Mouse (Mus musculus) embryonic facial prominence, embryonic 11.5 days (tissue): Measurements from ENCODE around the gene Pappa2. TPM values are rescaled to one million over a fixed set of nuclear protein-coding genes. Genes with fewer than 3 reads are reported as not detected.

Experiments
- ATAC-seq: fragments of 200-750 bp; cut with Nextera tagmentation; replicated peaks from 2 replicates; pipeline ENCODE4 v1.8.0; 2017; ENCODE audit warnings: low read depth; ENCODE audit not compliant: insufficient number of reproducible peaks, low FRiP score, low TSS enrichment
- DNase-seq: peaks from one replicate; pipeline ENCODE4 v3.0.0-alpha.2; 2015; ENCODE audit warnings: low spot score
- H3K27ac ChIP-seq: fragments of 300-500 bp; sonication (generic); replicated peaks from 2 replicates; pipeline ENCODE4 v1.5.1; 2014; ENCODE audit warnings: mild to moderate bottlenecking, low read depth, low read length, control low read depth
- H3K27me3 ChIP-seq: fragments of 300-500 bp; sonication (generic); 2 replicates; pipeline ENCODE4 v1.6.1; 2014; ENCODE audit warnings: mild to moderate bottlenecking, low read length, moderate library complexity, mixed read lengths; ENCODE audit not compliant: control insufficient read depth, insufficient read depth
- H3K36me3 ChIP-seq: fragments of 300-500 bp; sonication (generic); replicated peaks from 2 replicates; pipeline ENCODE4 v1.6.1; 2014; ENCODE audit warnings: low read depth, mild to moderate bottlenecking, low read length, moderate library complexity, mixed read lengths; ENCODE audit not compliant: control insufficient read depth, insufficient read depth
- H3K4me1 ChIP-seq: fragments of 300-500 bp; sonication (generic); 2 replicates; pipeline ENCODE4 v1.6.1; 2014; ENCODE audit warnings: low read length, mixed read lengths; ENCODE audit not compliant: control insufficient read depth, insufficient read depth
- H3K4me2 ChIP-seq: fragments of 300-500 bp; sonication (generic); 2 replicates; pipeline ENCODE4 v1.6.1; 2014; ENCODE audit warnings: low read depth, mild to moderate bottlenecking, control low read depth, low read length, moderate library complexity
- H3K4me3 ChIP-seq: fragments of 300-500 bp; sonication (generic); 2 replicates; pipeline ENCODE4 v1.5.1; 2014; ENCODE audit warnings: low read depth, low read length, control low read depth
- H3K9ac ChIP-seq: fragments of 300-500 bp; sonication (generic); replicated peaks from 2 replicates; pipeline ENCODE4 v1.6.1; 2014; ENCODE audit warnings: mild to moderate bottlenecking, control low read depth, low read length
- H3K9me3 ChIP-seq: fragments of 300-500 bp; sonication (generic); replicated peaks from 2 replicates; pipeline ENCODE4 v1.6.1; 2016; ENCODE audit warnings: mild to moderate bottlenecking, low read length, inconsistent platforms, mixed read lengths; ENCODE audit not compliant: control insufficient read depth
- WGBS: fragments of 180-500 bp; shearing (Covaris S2); extraction: QIAGEN DNeasy Blood & Tissue Kit; methylation state at CpG from one replicate; pipeline ENCODE4 v1.1.7; 2014; 5-methylcytosine and 5-hydroxymethylcytosine counted together
- polyA plus RNA-seq: library from polyadenylated mRNA; unstranded; fragments of >200 nt; fragmentation: Nextera tagmentation; extraction: Ambion mirVana; gene quantifications from 2 replicates; pipeline ENCODE4 v1.2.1, GENCODE M21; 2014

Pappa2 gene
- polyA plus RNA-seq, 1 experiment from 2014 or later: 2.2 TPM

GRCm38 (mm10) chr1:158748356-158749096 lies 231.8 kb downstream of the Pappa2 start:
- ATAC-seq (no peak), DNase-seq (no peak)
- Histone ChIP-seq H3K4me2 (no peak overlapping the region), H3K27ac (no peak overlapping the region), H3K4me3 (no peak overlapping the region), H3K9ac (no peak overlapping the region), H3K4me1 (no peaks in the 10 kb centered on the region), H3K9me3 (no peaks in the 10 kb centered on the region), H3K36me3 (no peaks in the 10 kb centered on the region), H3K27me3 (no peaks in the 10 kb centered on the region)
- WGBS: 81% methylated on average over 10 of the region's 10 CpGs

GRCm38 (mm10) chr1:158741449-158741848 lies 238.8 kb downstream of the Pappa2 start:
- Histone ChIP-seq H3K9me3 (no peaks in the 10 kb centered on the region), H3K4me2 (no peak overlapping the region), H3K4me3 (no peak overlapping the region), H3K9ac (no peak overlapping the region), H3K27me3 (no peaks in the 10 kb centered on the region), H3K27ac (no peak overlapping the region), H3K36me3 (no peaks in the 10 kb centered on the region), H3K4me1 (no peaks in the 10 kb centered on the region)
- DNase-seq (peak; percentile 69), ATAC-seq (no peak)
- WGBS: 36% methylated on average over 5 of the region's 5 CpGs

- Histone ChIP-seq H3K4me1 (no peaks in the 10 kb centered on the region), H3K4me3 (no peak overlapping the region), H3K27me3 (no peaks in the 10 kb centered on the region), H3K27ac (no peak overlapping the region), H3K36me3 (no peaks in the 10 kb centered on the region), H3K4me2 (no peak overlapping the region), H3K9ac (no peak overlapping the region), H3K9me3 (no peaks in the 10 kb centered on the region)
- 77% methylated on average over 5 of the region's 5 CpGs for WGBS
- no peak for ATAC-seq
- DNase-seq: no peak
These were observed 239.3 kb downstream of the Pappa2 start for GRCm38 (mm10) chr1:158740949-158741348.

GRCm38 (mm10) chr1:158740161-158740766 lies 240.0 kb downstream of the Pappa2 start:
- H3K36me3 ChIP-seq: no peaks in the 10 kb centered on the region
- no peak overlapping the region for H3K9ac ChIP-seq
- no peak overlapping the region for H3K4me2 ChIP-seq
- WGBS: 80% methylated on average over 6 of the region's 6 CpGs
- no peak overlapping the region for H3K27ac ChIP-seq
- ATAC-seq (no peak), DNase-seq (no peak)
- no peaks in the 10 kb centered on the region for H3K4me1 ChIP-seq
- no peaks in the 10 kb centered on the region for H3K9me3 ChIP-seq
- no peaks in the 10 kb centered on the region for H3K27me3 ChIP-seq
- no peak overlapping the region for H3K4me3 ChIP-seq

DNA sequence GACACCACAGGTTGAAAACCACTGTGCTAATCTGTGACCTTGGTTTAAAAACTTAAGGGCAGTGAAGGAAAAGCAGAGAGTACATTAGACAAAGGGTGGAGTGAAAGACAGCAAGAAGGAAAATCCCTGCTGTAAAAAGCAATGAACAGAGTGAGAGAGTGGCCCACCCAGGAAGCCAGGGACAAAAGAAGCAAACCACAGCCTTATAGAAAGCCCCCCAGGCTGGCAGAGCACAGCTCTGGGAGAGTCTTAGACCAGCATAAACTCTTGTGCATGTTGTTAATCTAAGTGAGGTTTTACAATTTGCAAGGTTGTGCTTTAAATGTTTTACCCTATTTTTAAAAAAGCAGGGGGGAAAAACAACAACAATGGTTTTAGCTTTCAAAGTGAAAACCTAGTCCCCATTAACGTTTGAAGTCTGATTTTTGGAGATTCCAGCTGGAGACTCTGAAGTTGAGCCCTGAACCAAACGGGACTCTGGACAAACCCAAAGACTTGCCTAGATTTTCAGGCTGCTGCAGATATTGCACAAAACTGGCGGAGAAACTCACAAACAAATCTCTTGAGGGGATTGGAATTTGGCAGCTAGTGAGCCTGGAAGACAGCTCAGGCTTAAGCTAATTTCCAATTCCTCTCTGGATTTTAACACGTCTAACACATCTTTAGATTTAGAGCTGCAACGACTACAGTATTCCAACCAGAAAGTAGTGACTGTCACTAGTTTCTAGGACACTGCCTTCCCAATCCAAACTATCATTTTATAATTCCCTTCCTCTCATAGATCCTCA lies 241.0 kb downstream of the Pappa2 start:
- Histone ChIP-seq H3K4me1 (no peaks in the 10 kb centered on the region), H3K9ac (no peak overlapping the region), H3K27ac (no peak overlapping the region), H3K27me3 (no peaks in the 10 kb centered on the region), H3K36me3 (no peaks in the 10 kb centered on the region), H3K9me3 (no peaks in the 10 kb centered on the region), H3K4me2 (no peak overlapping the region), H3K4me3 (no peak overlapping the region)
- DNase-seq: no peak
- 45% methylated on average over 5 of the region's 5 CpGs for whole genome bisulfite sequencing
- ATAC-seq: no peak

- Histone ChIP-seq H3K36me3 (no peaks in the 10 kb centered on the region), H3K27me3 (no peaks in the 10 kb centered on the region), H3K4me2 (no peak overlapping the region), H3K27ac (no peak overlapping the region), H3K9me3 (no peaks in the 10 kb centered on the region), H3K4me3 (no peak overlapping the region), H3K4me1 (no peaks in the 10 kb centered on the region), H3K9ac (no peak overlapping the region)
- ATAC-seq: no peak
- no peak for DNase-seq
- WGBS: 57% methylated on average over 4 of the region's 4 CpGs
These were observed 247.3 kb downstream of the Pappa2 start for GRCm38 (mm10) chr1:158732868-158733496.

DNA sequence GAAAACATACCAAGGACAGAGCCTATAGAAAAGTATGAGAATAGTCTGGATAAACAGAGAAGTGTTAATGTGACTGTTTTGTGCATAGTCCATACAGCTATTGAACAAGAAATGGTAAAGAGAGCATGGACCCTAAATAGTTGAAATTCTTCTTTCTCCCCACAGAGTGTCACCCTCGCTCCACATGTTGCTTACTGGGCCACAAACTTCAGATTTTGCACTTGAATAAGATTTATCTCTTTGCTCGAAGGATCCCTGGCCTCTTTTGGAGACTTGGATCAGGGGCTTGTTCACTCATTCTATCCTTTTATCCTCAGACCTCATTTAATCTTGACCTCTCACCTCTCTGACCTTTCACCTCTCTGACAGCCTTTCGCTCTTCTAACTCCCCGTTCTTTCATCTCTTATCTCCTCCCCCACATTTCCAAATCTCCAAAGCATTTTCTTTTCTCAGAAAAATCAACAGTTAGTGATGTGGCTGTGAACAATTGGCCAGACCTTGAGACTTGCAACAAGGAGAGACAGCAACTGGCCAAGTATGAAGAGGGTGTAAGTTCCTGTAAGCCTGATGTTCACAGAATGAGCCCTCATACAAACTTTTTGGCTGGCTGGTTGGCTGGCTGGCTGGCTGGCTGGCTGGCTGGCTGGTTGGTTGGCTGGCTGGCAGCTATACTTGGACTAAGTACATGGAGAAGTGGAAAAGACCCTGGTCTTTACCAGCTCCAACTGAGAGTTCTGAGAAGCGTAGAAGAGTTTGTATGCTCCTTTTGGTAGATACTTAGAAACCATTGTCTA lies 266.8 kb downstream of the Pappa2 start:
- DNase-seq: peak; percentile 46

More for the DNA sequence above, 266.8 kb downstream of the Pappa2 start:
- Histone ChIP-seq H3K4me2 (no peak overlapping the region), H3K9me3 (no peaks in the 10 kb centered on the region), H3K27ac (no peak overlapping the region), H3K4me1 (no peaks in the 10 kb centered on the region), H3K4me3 (no peak overlapping the region), H3K27me3 (no peaks in the 10 kb centered on the region), H3K36me3 (no peaks in the 10 kb centered on the region), H3K9ac (no peak overlapping the region)
- 44% methylated on average over 5 of the region's 5 CpGs for WGBS
- no peak for ATAC-seq
